Mouse (Mus musculus): Measurements from ENCODE around the gene Eef2k. TPM values are rescaled to one million over a fixed set of nuclear protein-coding genes. Genes with fewer than 3 reads are reported as not detected.

Gene Eef2k
- polyA plus RNA-seq, 1 experiment from 2014 or later: 20.6 TPM

DNA sequence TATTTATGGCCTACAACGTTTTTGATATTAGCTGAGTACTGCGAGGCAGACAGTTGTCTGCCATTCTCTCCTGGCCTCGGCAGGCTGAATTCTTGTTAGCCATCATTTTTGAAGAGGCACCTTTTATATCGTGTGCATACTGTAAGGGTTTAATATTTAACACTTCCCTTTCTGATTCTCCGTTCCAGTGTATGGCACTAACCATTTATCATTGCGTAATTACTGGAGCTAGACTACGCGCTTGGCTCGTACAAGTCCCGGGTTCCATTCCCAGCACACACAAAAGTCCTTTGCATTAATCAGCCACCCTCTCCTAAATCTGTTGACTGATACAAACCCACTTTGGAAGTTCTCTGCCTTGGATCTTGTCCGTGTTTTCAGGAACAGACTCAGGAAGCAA, 17.2 kb downstream of the Eef2k start:
- no peak for ATAC-seq (ENCODE audit: low FRiP score)
- no peak overlapping the region for H3K27ac ChIP-seq
- no peak overlapping the region for H3K9ac ChIP-seq
- peaks cover 29% of the 10 kb centered on the region for H3K4me1 ChIP-seq
- no peaks in the 10 kb centered on the region for H3K9me3 ChIP-seq
- no peak overlapping the region for H3K4me3 ChIP-seq (replicated peaks)
- no peaks in the 10 kb centered on the region; the same call in 1 of the 2 replicates for H3K36me3 ChIP-seq (replicated peaks)
- H3K4me2 ChIP-seq: no peak overlapping the region
- 92% methylated on average over 11 of the region's 11 CpGs for WGBS
- no peaks in the 10 kb centered on the region for H3K27me3 ChIP-seq

DNA sequence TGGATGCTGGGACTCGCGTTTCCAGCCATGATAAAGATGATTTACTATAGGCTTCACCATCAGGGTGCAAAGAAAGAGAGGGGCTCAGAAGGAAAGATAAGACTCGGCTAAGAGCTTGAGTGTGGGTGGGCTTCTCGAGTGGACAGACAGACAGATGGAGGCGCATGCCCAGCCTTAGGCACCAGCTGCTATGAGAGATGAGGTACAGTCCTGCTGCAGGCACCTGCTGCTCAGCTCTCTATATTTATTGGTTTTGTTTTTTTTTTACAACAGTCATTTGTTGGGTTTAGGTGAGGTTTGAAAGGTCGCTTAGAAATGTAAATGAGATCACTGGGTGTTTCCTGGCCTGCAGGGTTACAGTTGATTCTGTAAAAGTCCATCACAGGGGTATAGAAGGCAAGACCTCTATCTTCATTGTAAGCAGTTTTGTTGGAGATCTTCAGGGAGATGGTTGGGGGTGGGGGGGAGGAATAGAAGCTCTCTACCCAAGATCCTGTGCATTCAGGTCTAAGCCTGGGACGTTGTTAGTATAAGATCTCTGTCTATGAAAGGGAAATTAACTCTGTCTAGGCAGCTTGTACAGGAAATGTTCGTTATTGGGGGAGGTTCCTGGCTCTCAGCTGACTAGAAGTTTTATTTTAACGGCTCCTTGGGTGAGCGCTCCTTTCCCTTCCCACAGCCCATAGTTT, 18.3 kb downstream of the Eef2k start:
- H3K4me2 ChIP-seq: no peak overlapping the region

DNA sequence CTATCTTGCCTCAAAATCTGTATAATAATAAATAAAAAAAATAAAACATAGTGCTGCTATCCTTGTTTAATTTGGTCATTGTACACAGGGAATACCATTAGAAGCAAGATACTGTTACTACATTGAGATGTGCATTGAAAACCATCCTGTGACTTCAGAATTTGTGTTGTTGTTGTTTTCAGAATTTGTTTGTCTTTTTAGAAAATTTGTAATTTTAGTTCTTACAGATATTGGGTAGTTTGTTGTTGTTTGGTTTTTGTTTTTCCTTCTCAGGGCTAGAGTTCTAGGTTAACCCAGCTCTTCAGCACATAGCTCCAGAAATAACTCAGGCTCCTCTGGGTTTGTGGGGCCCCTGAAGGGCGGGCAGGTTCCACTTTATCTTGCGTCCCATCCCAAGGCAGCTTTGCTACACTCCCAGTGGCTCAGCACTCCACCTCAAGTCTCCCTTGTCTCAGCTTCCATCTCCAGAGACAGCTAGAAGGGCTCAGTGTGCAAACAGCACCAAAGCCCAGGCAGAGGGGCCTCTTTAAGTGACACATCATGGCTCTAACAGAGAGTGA, 18.9 kb downstream of the Eef2k start:
- no peak overlapping the region for H3K4me2 ChIP-seq
- H3K36me3 ChIP-seq (replicated peaks): no peaks in the 10 kb centered on the region; the same call in 1 of the 2 replicates
- H3K4me3 ChIP-seq (replicated peaks): no peak overlapping the region
- no peaks in the 10 kb centered on the region for H3K27me3 ChIP-seq
- 46% methylated on average over 2 of the region's 2 CpGs for WGBS
- H3K4me1 ChIP-seq: peaks cover 45% of the 10 kb centered on the region
- no peak for ATAC-seq (ENCODE audit: low FRiP score)
- H3K27ac ChIP-seq: no peak overlapping the region
- no peak overlapping the region for H3K9ac ChIP-seq
- no peaks in the 10 kb centered on the region for H3K9me3 ChIP-seq

More for the DNA sequence above, 18.3 kb downstream of the Eef2k start:
- Histone ChIP-seq H3K27ac (no peak overlapping the region), H3K9ac (no peak overlapping the region), H3K4me1 (peaks cover 39% of the 10 kb centered on the region), H3K27me3 (no peaks in the 10 kb centered on the region), H3K9me3 (no peaks in the 10 kb centered on the region), H3K4me3 (replicated peaks) (no peak overlapping the region), H3K36me3 (replicated peaks) (no peaks in the 10 kb centered on the region; the same call in 1 of the 2 replicates)
- ATAC-seq (ENCODE audit: low FRiP score): no peak
- WGBS: 56% methylated on average over 10 of the region's 10 CpGs

DNA sequence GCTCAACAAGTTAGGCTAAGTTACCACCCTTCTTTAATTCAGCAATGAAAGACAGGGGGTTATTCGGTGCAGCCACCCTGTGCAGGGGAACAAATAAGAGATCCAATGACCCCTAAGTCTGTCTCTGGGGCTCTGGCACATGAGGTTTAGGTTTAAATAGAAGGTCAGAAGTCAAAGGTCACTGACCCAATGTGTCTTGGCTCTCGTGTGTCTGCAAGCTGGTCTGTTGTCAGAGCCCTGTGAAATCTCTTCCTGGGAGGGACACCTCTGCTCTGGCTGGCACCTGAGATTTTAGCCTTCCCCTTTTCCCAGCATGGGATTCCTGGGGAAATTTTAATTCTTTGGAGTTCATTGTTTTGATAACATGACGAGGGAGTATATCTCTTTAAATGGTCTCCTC, 19.6 kb downstream of the Eef2k start:
- Histone ChIP-seq H3K9me3 (no peaks in the 10 kb centered on the region), H3K27ac (no peak overlapping the region), H3K4me3 (replicated peaks) (no peak overlapping the region), H3K4me2 (no peak overlapping the region), H3K27me3 (no peaks in the 10 kb centered on the region), H3K9ac (no peak overlapping the region), H3K36me3 (replicated peaks) (no peaks in the 10 kb centered on the region; the same call in 1 of the 2 replicates), H3K4me1 (peaks cover 45% of the 10 kb centered on the region)
- WGBS: 20% methylated on average over 3 of the region's 3 CpGs
- no peak for ATAC-seq (ENCODE audit: low FRiP score)

DNA sequence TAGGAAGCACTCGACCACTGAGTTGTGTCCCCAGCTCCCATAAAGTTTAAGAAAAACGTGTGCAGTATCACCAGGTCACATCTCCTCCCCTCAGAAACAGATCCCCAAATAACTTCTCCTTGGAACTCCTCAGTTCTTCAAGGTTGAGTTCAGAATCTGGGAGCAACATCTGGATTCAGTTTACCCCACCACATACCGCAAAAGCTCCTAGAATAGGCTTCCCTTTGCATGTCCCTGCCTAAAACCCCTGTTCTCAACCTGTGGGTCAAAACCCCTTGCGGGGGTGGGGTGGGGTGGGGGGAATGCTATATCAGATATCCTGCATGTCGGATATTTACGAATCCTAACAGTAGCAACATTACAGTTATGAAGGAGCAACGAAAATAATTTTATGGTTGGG, 20.0 kb downstream of the Eef2k start:
- Histone ChIP-seq H3K4me1 (peaks cover 48% of the 10 kb centered on the region), H3K4me3 (replicated peaks) (no peak overlapping the region), H3K4me2 (no peak overlapping the region), H3K9ac (no peak overlapping the region), H3K27me3 (no peaks in the 10 kb centered on the region), H3K9me3 (no peaks in the 10 kb centered on the region), H3K27ac (no peak overlapping the region), H3K36me3 (replicated peaks) (no peaks in the 10 kb centered on the region; the same call in 1 of the 2 replicates)
- ATAC-seq (ENCODE audit: low FRiP score): no peak
- 68% methylated on average over 7 of the region's 7 CpGs for WGBS

DNA sequence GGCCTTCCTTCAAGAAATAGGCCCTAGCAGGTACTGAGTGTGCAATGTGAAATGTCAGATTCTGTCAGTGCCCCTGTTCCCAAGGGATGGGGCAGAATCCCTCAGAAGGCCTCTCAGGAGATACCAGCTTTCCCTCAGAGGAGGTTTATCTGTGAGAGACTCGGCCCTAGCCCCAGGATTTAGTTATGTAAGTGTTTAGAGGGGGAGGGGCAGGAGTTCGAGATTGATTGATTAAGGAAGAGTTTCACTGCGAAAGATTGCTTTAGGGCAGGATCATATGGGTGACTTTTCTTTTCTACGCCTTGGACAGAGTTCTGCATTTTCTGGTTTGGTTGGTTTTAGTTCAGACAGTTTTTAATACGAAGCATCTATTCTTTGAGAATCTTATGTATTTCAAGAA, 20.8 kb downstream of the Eef2k start:
- H3K27ac ChIP-seq: no peak overlapping the region

DNA sequence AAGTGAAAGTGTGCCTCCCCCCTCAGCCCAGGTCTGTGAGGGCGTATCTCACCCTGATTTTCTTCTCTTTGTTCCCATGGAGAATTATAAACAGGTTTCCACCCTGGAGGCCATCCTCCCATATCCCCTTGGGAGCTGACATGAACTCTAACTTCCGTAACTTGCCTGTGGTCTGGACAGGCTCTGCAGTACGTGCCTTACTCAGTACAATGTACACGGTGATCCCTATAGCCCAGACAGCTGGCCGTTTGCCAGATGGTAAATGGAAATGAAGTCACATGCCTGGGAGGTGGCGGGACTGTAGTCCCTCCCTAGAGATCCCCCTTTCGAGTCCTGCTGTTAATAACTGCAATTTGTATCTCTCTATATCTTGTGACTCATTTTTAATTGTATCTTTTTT, 22.5 kb downstream of the Eef2k start:
- WGBS: 16% methylated on average over 7 of the region's 7 CpGs
- no peak overlapping the region for H3K4me3 ChIP-seq (replicated peaks)
- H3K36me3 ChIP-seq (replicated peaks): no peaks in the 10 kb centered on the region
- H3K9me3 ChIP-seq: no peaks in the 10 kb centered on the region
- 0 out of 2 replicates have a peak overlapping the region, but pooled peaks have one; percentile 42 for H3K27ac ChIP-seq
- H3K4me2 ChIP-seq: no peak overlapping the region
- H3K4me1 ChIP-seq: peaks cover 51% of the 10 kb centered on the region
- no peak overlapping the region for H3K9ac ChIP-seq
- H3K27me3 ChIP-seq: peaks cover 3% of the 10 kb centered on the region; the same call in 1 of the 2 replicates
- ATAC-seq (ENCODE audit: low FRiP score): peak; percentile 91

More for the DNA sequence above, 20.8 kb downstream of the Eef2k start:
- Histone ChIP-seq H3K9ac (no peak overlapping the region), H3K4me1 (peaks cover 49% of the 10 kb centered on the region), H3K27me3 (peaks cover 3% of the 10 kb centered on the region; the same call in 1 of the 2 replicates), H3K4me2 (no peak overlapping the region), H3K9me3 (no peaks in the 10 kb centered on the region), H3K4me3 (replicated peaks) (no peak overlapping the region), H3K36me3 (replicated peaks) (no peaks in the 10 kb centered on the region; the same call in 1 of the 2 replicates)
- ATAC-seq (ENCODE audit: low FRiP score): no peak
- 61% methylated on average over 5 of the region's 5 CpGs for WGBS

DNA sequence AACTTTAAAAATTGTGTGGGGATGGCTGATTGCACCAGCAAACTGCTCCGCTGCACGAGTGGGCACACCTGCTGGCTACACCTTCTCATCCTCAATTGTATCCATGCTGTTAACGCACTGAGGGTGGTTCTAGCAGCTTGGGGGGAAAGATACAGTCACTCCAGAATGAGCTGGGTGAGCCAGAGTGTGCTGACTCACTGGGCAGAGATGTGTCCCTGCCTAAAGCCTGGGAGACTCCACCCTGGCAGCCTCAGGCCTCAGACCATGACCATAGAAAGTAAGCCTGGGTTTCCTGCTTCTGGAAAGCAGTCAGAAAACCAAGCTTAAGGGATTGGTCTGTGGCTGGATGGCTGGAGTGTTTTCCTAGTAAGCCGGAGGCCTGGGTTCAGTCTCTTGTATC, 23.2 kb downstream of the Eef2k start:
- WGBS: 54% methylated on average over 4 of the region's 4 CpGs
- Histone ChIP-seq H3K27me3 (peaks cover 3% of the 10 kb centered on the region; the same call in 1 of the 2 replicates), H3K4me1 (peaks cover 49% of the 10 kb centered on the region), H3K4me3 (replicated peaks) (no peak overlapping the region), H3K4me2 (no peak overlapping the region), H3K27ac (peak overlapping the region; percentile 83), H3K9me3 (no peaks in the 10 kb centered on the region), H3K36me3 (replicated peaks) (no peaks in the 10 kb centered on the region), H3K9ac (no peak overlapping the region)
- no peak for ATAC-seq (ENCODE audit: low FRiP score)

DNA sequence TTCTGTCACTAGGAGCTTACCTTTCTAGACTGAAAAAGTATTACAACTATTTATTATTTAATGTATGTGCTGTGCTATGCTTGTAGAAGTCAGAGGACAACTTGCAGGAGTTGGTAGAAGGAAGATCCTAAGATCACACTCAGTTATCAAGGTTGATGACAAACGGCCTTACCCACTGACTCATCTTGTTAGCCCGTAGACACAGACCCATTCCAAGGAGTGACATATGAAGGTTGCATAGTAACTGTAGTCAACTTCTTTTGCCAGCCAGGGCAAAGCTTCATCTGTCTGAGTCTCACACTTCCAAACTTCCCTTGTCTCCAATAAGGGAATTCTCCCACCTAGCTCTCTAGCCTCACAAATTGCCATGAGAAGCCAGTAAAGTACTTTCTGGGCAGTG, 24.1 kb downstream of the Eef2k start:
- Histone ChIP-seq H3K4me2 (no peak overlapping the region), H3K4me3 (replicated peaks) (no peak overlapping the region), H3K9me3 (no peaks in the 10 kb centered on the region), H3K36me3 (replicated peaks) (no peaks in the 10 kb centered on the region), H3K27me3 (peaks cover 3% of the 10 kb centered on the region; the same call in 1 of the 2 replicates), H3K4me1 (peaks cover 45% of the 10 kb centered on the region), H3K9ac (no peak overlapping the region), H3K27ac (no peak overlapping the region)
- 83% methylated on average over 2 of the region's 2 CpGs for WGBS
- ATAC-seq (ENCODE audit: low FRiP score): no peak

DNA sequence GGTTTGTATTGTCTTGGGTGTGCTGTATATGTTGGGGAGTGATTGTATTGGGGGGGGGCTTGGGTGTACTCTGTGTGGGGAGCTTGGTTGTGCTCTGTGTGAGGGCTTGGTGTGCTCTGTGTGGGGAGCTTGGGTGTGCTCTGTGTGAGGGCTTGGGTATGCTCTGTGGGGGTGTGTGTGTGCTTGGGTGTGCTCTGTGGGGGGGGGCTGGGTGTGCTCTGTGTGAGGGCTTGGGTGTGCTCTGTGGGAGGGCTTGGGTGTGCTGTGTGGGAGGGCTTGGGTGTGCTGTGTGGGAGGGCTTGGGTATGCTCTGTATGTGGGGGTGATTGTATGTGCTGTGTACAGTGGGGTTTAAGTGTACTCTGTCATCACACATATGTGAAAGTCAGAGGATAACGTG, 25.1 kb downstream of the Eef2k start:
- Histone ChIP-seq H3K9ac (no peak overlapping the region), H3K4me2 (no peak overlapping the region), H3K9me3 (no peaks in the 10 kb centered on the region), H3K27ac (no peak overlapping the region), H3K27me3 (peaks cover 3% of the 10 kb centered on the region; the same call in 1 of the 2 replicates), H3K4me3 (replicated peaks) (no peak overlapping the region), H3K36me3 (replicated peaks) (no peaks in the 10 kb centered on the region), H3K4me1 (peaks cover 41% of the 10 kb centered on the region)
- no peak for ATAC-seq (ENCODE audit: low FRiP score)
- WGBS: 69% methylated on average over 1 of the region's 1 CpGs

DNA sequence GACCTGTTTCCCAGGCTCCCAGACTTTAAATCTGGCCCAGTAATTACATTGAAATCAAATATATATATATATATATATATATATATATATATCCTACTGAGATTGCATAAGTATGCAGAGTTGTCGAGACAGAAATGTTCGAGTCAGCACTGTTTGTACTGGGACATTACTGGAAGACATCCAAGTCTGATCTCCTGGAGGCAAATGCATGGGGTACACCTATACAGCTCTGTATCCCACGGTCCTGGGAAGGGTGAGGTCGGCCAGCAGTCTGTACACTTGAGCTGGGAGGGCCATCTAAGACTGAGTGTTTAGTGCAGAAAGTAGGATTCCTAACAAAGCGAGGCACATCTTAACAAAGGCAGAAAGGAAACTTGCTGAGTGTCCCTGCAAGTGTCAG, 27.3 kb downstream of the Eef2k start:
- no peaks in the 10 kb centered on the region for H3K36me3 ChIP-seq (replicated peaks)
- H3K27me3 ChIP-seq: peaks cover 3% of the 10 kb centered on the region; the same call in 1 of the 2 replicates

DNA sequence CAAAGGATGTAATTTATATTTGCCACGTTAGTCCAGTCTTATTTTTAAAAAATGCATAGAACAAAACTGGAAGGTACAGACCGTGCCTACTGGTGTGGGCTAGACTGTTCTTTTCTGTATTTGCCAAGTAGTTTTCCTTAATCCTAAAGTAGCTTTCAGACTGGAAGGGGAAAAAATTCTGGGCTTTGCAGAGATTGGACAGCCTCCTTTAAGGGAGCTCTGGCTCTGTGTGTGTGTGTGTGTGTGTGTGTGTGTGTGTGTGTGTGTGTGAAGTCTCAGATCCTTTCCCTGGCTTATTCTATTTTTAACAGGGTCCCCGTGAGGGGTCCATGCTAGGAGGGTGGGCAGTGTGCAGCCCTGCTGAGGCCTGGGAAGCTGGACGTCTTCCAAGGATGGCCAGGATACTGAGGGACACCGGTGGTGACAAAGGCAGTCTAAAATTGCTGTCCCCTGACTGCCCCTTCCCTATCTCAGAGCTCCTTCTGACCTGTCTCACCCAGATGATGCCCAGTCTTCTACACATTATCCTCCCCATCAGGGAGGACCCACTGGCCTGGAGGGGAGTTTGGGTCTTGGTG, 27.9 kb downstream of the Eef2k start:
- peaks cover 17% of the 10 kb centered on the region for H3K4me1 ChIP-seq
- no peak for ATAC-seq (ENCODE audit: low FRiP score)
- no peak overlapping the region for H3K4me2 ChIP-seq
- H3K9ac ChIP-seq: no peak overlapping the region
- 74% methylated on average over 5 of the region's 5 CpGs for WGBS
- H3K36me3 ChIP-seq (replicated peaks): no peaks in the 10 kb centered on the region
- H3K27ac ChIP-seq: no peak overlapping the region
- peaks cover 3% of the 10 kb centered on the region; the same call in 1 of the 2 replicates for H3K27me3 ChIP-seq
- H3K4me3 ChIP-seq (replicated peaks): no peak overlapping the region
- no peaks in the 10 kb centered on the region for H3K9me3 ChIP-seq

More for the DNA sequence above, 27.3 kb downstream of the Eef2k start:
- H3K4me3 ChIP-seq (replicated peaks): no peak overlapping the region
- peaks cover 22% of the 10 kb centered on the region for H3K4me1 ChIP-seq
- no peak overlapping the region for H3K9ac ChIP-seq
- no peak overlapping the region for H3K4me2 ChIP-seq
- ATAC-seq (ENCODE audit: low FRiP score): no peak
- WGBS: 78% methylated on average over 5 of the region's 5 CpGs
- H3K27ac ChIP-seq: no peak overlapping the region
- H3K9me3 ChIP-seq: no peaks in the 10 kb centered on the region
